Mouse (Mus musculus) left cerebral cortex, postnatal 25 days (tissue): Measurements from ENCODE around the gene Lins1. TPM values are rescaled to one million over a fixed set of nuclear protein-coding genes. Genes with fewer than 3 reads are reported as not detected.

Experiments
- DNase-seq, 2 experiments: peaks; one replicate each; pipeline ENCODE4 v3.0.0; 2022; ENCODE audit warnings: low spot score in 2 of 2, mixed read lengths in 1 of 2
- intact Hi-C: fragments of 180-260 bp; cut with DNase I; formaldehyde crosslinking; loops from one replicate; pipeline ENCODE4 v1.15.1; 2025
- total RNA-seq, 2 experiments: library from RNA; stranded (reverse); gene quantifications; 2 replicates each; pipeline ENCODE4 v1.2.3; 2021

The Lins1 gene
- total RNA-seq, result 1 to 10 TPM; 8.3 to 8.5 TPM

- intact Hi-C loops, result loop anchor here (5.0 kb wide), 1 partner anchor 148 kb away; the partner anchor contains the start of gene Adamts17
These were observed at the start of gene Lins1 for GRCm38 (mm10) chr7:66689620-66690360. Lins1 (plus strand) TSS chr7:66689889.

GRCm38 (mm10) chr7:66645736-66646135 lies 44.0 kb upstream of the Lins1 start:
- DNase-seq, result no peak
- intact Hi-C loops, result no loop called here

More at GRCm38 (mm10) chr7:66689620-66690360, at the start of gene Lins1:
- peak; percentile 99 to 100 for DNase-seq

DNA sequence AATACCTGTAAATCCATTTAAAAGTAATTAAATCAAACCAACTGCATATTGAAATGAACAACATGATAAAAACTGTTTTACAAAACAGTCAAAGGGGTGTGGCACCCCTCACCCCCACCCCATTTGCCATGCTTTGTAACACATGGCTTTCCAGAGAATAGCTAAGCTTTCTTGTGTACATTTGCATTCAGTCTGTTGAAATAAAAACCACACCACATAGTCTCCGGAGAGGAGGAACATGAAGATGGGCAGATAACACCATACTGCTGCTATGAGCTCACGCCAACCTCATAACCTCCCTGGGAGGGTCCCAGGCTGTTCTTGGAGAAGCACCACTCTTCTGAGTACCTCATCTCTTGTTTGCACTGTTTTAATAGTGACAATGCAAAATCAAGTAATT lies 40.5 kb upstream of the Lins1 start:
- DNase-seq, result no peak
- intact Hi-C loops, result no loop called here

- intact Hi-C loops, result no loop called here
These were observed 38.8 kb upstream of the Lins1 start for GRCm38 (mm10) chr7:66650883-66651282.

DNA sequence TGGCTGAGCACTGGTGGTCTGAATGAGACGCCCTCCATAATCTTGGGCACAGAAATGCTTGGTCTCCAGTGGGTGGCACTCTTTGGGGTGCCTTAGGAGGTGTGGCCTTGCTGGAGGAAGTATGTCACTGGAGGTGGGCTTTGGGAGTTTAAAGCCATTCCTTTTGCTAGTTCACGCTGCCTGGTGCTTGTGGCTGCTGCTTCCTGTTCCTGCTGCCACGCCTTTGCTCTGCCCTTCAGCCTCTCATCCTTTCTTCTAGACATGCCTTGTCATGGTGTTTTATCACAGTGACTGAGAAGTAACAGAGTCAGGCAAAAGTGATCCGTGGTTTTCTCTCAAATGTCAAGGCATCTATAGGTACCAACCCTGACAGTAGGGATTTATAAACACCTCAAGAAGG lies 37.5 kb upstream of the Lins1 start:
- no peak for DNase-seq
- intact Hi-C loops, result no loop called here

More at GRCm38 (mm10) chr7:66650883-66651282, 38.8 kb upstream of the Lins1 start:
- DNase-seq, result no peak

DNA sequence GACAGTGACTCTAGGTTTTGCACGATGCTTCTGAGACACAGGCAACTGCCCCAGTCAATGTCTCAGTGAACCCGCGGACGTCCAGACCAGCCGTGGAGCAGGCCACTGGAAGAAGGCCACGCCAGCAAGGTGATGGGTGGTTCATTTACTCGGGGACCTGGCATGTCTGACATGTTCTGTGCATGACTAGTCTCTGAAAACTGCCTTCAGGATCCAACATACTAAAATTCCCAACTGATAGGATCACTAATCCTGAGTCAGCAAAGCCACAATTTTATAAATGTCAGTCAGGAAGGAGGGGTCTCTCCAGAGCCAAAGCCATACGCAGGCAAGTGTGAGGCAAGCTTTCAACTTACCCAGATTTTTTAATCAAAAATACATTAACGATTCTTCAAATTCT lies 36.1 kb upstream of the Lins1 start:
- intact Hi-C loops, result no loop called here
- no peak for DNase-seq

- intact Hi-C loops, result no loop called here
These were observed 34.2 kb upstream of the Lins1 start for GRCm38 (mm10) chr7:66655471-66655870.

DNA sequence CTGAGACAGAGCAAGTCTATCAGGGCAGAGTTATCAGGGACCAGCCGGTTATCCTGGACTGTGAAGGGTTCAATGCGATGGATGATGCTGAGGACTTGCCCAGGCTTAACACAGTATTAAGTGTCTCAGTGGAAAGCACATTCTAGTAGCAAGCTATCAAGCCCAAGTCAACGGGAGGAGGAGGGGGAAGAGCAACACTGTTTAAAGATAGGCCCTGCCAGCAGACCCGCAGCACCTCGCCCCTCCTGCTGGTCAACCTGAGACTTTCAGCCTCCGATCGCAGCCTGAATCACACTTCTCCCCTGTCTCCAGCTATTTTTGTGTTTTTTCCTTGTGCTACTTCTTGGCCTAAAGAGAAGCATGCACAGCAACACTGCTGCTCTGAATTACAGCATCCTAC lies 29.4 kb upstream of the Lins1 start:
- intact Hi-C loops, result loop anchor here (5.0 kb wide), 1 partner anchor 553 kb away; the partner anchor contains the start of gene Chsy1
- DNase-seq, result peak in 1 of 2 experiments; percentile 32

More at GRCm38 (mm10) chr7:66655471-66655870, 34.2 kb upstream of the Lins1 start:
- no peak for DNase-seq

- DNase-seq, result no peak
- intact Hi-C loops, result loop anchor here (1.0 to 5.0 kb wide), 4 partner anchors 227 to 554 kb away; partner anchors contain the start of gene Chsy1
These were observed 28.7 kb upstream of the Lins1 start for GRCm38 (mm10) chr7:66660972-66661371.

DNA sequence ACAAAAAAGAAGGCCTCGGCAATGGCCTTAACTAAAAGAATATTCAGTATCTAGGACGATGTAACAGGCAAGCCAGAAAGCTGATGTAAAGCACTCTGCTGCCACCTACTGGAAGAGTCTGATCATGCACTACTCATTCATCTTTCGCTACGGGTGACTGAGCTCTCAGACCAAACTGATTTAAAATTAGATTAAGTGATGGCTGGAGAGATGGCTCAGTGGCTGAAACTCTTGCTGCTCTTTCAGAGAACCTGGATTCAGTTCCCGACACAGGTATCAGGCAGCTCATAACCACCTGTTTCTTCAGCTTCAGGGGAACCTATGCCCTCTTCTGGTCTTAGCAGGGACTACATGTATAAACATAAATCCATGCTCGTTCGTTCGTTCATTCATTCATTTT lies 28.1 kb upstream of the Lins1 start:
- intact Hi-C loops, result loop anchor here (1.0 to 5.0 kb wide), 4 partner anchors 227 to 554 kb away; partner anchors contain the start of gene Chsy1
- DNase-seq, result peak; percentile 86 to 87

DNA sequence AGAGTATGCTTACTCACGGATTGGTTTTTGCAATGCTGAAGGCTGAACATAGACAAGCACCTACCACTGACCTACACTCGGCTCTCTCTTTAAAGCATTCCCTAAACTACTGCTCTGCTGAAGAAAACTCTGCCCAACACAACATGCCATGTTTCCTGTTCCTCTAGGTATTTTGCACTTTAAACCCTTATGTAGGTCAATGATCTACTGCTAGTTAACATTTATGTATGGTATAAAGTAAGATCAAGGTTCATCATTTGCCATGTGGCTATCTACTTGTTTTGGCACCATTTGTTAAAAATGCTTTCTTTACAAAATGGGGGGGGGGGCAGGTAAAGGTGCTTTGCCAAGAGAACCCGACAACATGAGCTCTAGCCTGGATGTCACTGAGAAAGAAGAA lies 26.1 kb upstream of the Lins1 start:
- intact Hi-C loops, result loop anchor here (5.0 kb wide), 1 partner anchor 556 kb away; the partner anchor contains the start of gene Chsy1
- DNase-seq, result no peak

DNA sequence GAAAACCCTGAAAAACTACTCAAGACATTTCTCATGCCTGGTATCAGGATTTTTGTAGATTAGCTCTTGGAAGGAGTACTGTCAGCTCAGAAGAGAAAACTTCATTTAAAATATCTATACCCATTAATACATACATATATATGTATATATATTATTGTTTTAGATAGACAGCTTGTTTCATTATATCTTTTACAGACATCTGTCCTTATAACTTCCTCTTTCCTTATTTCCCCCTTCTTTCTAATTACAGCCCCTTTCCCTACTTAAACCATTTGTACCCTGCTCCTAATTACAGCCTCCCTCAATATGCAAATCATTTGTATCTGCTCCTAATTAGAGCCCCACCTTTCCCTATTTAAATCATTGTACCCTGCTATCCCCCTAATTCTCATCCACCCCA lies 22.6 kb upstream of the Lins1 start:
- DNase-seq, result no peak
- intact Hi-C loops, result no loop called here

GRCm38 (mm10) chr7:66675800-66676199 lies 13.9 kb upstream of the Lins1 start:
- intact Hi-C loops, result no loop called here
- no peak for DNase-seq

DNA sequence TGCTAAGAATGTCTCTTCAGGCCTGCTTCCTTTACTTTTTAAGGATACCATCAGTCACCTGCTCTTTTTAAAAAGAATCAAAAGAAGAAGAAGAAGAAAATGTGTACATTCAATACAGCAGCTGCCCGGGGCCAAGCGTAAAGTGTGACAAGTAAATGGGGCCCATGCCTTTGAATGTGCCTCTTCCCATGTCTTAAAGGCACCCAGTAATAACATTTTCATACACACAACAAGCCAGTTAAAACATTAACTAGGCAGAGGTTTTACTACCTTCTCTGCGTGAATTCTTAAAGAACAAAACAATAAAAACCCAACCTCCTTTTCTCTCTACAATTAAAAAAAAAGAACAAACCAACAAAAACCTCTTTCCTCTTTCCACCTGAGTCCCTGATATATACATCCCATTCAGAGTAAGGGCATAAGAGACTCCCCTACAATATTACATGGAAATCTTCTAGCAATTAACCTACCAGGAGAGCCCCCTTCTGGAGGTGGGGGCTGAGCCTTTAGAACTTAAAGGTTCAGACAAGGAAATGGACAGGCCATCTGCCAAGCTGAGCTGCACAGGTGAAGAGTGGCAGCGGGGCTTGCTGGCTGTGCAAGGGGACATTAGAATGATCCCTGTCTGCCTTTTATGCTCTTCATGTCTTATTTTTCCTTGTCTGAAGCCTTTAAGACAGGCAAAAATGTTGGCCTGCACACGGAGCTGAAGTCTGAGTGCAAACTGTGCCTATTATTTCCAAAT lies 7.4 kb upstream of the Lins1 start:
- DNase-seq, result no peak
- intact Hi-C loops, result no loop called here

DNA sequence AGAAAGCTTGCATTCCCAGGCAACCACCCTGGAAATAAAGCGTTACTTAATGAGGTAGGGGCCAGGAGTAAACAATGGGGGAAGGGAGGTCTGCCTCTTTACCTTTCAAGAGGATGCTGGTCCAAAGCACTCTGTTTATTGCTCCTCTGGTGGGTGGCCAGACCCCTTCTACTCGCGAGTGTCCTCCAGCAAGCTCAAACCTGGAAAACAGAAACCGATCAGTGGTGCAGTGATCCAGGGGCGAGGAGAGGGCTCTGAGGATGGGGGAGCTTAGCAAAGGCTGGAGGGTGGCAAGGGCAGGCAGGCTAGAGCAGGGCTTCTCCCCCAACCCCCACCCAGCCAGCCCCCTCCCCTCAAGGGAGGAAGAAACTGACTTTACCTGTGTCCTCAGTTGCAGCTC lies 968 bp upstream of the Lins1 start:
- DNase-seq, result no peak
- intact Hi-C loops, result loop anchor here (5.0 kb wide), 1 partner anchor 149 kb away; the partner anchor contains the start of gene Adamts17

DNA sequence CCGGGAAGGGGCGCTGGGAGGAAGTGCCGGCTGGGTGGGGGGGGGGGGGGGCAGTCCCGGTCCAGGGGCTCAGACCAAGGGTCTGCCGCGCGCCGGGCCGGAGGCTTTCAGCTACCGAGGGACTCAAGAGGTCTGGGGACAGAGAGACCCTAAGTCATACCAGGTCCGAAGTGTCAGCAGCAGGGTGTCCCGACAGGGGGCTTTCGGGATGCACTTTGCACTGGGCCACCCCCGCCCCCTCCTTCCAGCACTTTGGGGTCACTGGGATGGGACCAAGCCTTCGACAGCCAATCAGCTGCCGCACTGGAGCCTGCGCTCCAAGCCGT lies 432 bp upstream of the Lins1 start, which contains the start of gene Asb7:
Gene Asb7 (minus strand): TSS at position 303 of the 326 bp plus-strand sequence.
- intact Hi-C loops, result loop anchor here (5.0 kb wide), 1 partner anchor 148 kb away; the partner anchor contains the start of gene Adamts17
- no peak for DNase-seq

- no peak for DNase-seq
- intact Hi-C loops, result no loop called here
These were observed 4.8 kb downstream of the Lins1 start for GRCm38 (mm10) chr7:66694467-66694866.

GRCm38 (mm10) chr7:66702721-66703120 lies 13.0 kb downstream of the Lins1 start:
- intact Hi-C loops, result no loop called here
- DNase-seq, result no peak

GRCm38 (mm10) chr7:66704631-66705030 lies 14.9 kb downstream of the Lins1 start:
- no peak for DNase-seq
- intact Hi-C loops, result no loop called here

- DNase-seq, result no peak
These were observed 21.5 kb downstream of the Lins1 start for GRCm38 (mm10) chr7:66711166-66711565.

More at GRCm38 (mm10) chr7:66711166-66711565, 21.5 kb downstream of the Lins1 start:
- intact Hi-C loops, result loop anchor here (2.0 to 10.0 kb wide), 3 partner anchors 128 to 924 kb away; partner anchors contain the start of gene Adamts17
